ENCODE assay signal across 15 mouse cellular contexts in the genomic region with DNA sequence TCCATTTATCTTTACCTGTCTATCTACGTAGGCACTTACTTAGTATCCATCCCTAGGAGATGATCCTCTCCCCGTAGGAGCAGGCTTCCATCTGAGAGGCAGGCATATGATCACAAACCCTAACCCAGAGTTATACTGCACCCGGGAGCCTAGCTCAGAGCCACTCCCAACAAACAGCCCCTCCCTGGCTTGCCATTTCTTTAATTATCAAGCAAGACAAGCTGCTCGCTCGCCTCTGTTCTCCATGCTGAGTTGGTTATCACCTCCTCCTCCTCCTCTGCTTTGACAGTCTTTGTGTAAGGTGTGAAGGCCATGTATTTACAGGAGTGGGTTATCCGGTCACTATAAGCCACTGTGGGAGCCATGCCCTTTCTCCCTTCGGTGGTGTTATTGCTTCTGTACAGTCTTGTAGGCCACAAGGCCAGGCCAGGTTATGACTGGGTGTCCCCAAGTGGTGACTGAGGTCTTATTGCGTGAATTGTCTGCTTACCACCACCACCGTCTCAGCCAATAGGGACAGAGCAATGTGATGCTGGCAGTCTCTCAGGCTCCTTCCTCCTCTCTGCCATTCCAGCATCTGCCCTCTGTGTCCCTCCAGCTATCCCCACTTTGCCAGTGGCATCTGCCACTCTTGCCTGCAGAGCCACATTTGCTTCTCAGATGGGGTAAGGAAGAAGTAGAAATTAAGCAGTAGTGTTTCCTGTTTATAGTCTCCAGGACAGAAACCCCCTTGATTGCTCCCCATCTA. TPM values are rescaled to one million over a fixed set of nuclear protein-coding genes. Genes with fewer than 3 reads are reported as not detected.
"Had no signal": no experiment of that assay in that cellular context is flagged by ENCODE, and none has a peak within 500 bp of the region (broad histone marks: within the 10 kb centered on the region; RNA-seq: fewer than 3 reads in every experiment).

No protein-coding gene starts in this region.

- H3K4me2 ChIP-seq: limb, embryonic 15.5 days; lung, embryonic 14.5 days; midbrain, embryonic 13.5 days; stomach, embryonic 15.5 days had no signal

- H3K27ac ChIP-seq: limb, embryonic 15.5 days; macrophage; midbrain, embryonic 13.5 days; stomach, embryonic 15.5 days had no signal

- H3K4me3 ChIP-seq: limb, embryonic 15.5 days; midbrain, embryonic 13.5 days; stomach, embryonic 15.5 days had no signal

- DNase-seq: kidney, adult 11 months; kidney, postnatal 10 days; lung, embryonic 14.5 days; lung, postnatal 14 days; right cerebral cortex, postnatal 14 days; thymus, postnatal 36 days had no signal

- H3K9ac ChIP-seq: limb, embryonic 15.5 days; lung, embryonic 14.5 days; midbrain, embryonic 13.5 days; stomach, embryonic 15.5 days had no signal

- H3K4me1 ChIP-seq: stomach, embryonic 15.5 days had no signal

- H3K9me3 ChIP-seq: limb, embryonic 15.5 days; midbrain, embryonic 13.5 days; stomach, embryonic 15.5 days had no signal

- H3K27me3 ChIP-seq: midbrain, embryonic 13.5 days; stomach, embryonic 15.5 days had no signal

- ATAC-seq: inflammation-experienced regulatory T-cells, adult 6 months; midbrain, embryonic 13.5 days had no signal

- H3K36me3 ChIP-seq: limb, embryonic 15.5 days; midbrain, embryonic 13.5 days; stomach, embryonic 15.5 days had no signal

RNA-seq across cellular contexts. Expression of a gene that starts 22.4 kb away (rescaled TPM):
- polyA plus RNA-seq: inflammation-experienced regulatory T-cells, adult 6 months; kidney, embryonic 14.5 days; large intestine, adult 2 months; limb, embryonic 11.5 days; lung, embryonic 14.5 days; macrophage; spleen, adult 2 months had no signal
